8 mouse cellular contexts compared by ENCODE assay signal in genomic region chr2:102658661-102659520, GRCm38 (mm10). TPM values are rescaled to one million over a fixed set of nuclear protein-coding genes. Genes with fewer than 3 reads are reported as not detected.
DNase-seq lines count a peak whose midpoint lies in the region; ATAC-seq and TF ChIP-seq lines count a peak whose summit lies in the region.

No protein-coding gene starts in this region.

- peak overlapping the region; percentile 42 for H3K9ac ChIP-seq in ES-Bruce4 (ENCODE audit: low read depth, poor library complexity, severe bottlenecking)
- H3K9ac ChIP-seq in embryonic facial prominence, embryonic 14.5 days (ENCODE audit: low read depth, low read length) = peak overlapping the region; percentile 64

- no peak overlapping the region for H3K27ac ChIP-seq in ES-Bruce4 (ENCODE audit: insufficient read depth, low read length)
- no peak overlapping the region for H3K27ac ChIP-seq in embryonic facial prominence, embryonic 14.5 days (replicated peaks; ENCODE audit: low read depth, low read length)
- H3K27ac ChIP-seq in left cerebral cortex, adult 2 months = peak overlapping the region; percentile 97
- peak overlapping the region; percentile 94 for H3K27ac ChIP-seq in midbrain, embryonic 10.5 days (replicated peaks)
- no peak overlapping the region for H3K27ac ChIP-seq in small intestine, adult 2 months (ENCODE audit: insufficient read depth, low read depth, low read length)

- peak overlapping the region; percentile 99 for H3K4me2 ChIP-seq in embryonic facial prominence, embryonic 14.5 days (ENCODE audit: low read depth, low read length)

- 1% methylated on average over 43 of the region's 80 CpGs for WGBS in embryonic facial prominence, embryonic 14.5 days
- WGBS in midbrain, embryonic 10.5 days = under 1% methylated on average over 71 of the region's 80 CpGs
- WGBS in small intestine, adult 2 months = under 1% methylated on average over 80 of the region's 80 CpGs

- H3K4me1 ChIP-seq in ES-Bruce4 (ENCODE audit: control insufficient read depth, insufficient read depth, low read length) = no peaks in the 10 kb centered on the region
- peaks cover 11% of the 10 kb centered on the region for H3K4me1 ChIP-seq in embryonic facial prominence, embryonic 14.5 days (ENCODE audit: control insufficient read depth, insufficient read depth, low read length)
- peaks cover 75% of the 10 kb centered on the region for H3K4me1 ChIP-seq in midbrain, embryonic 10.5 days
- H3K4me1 ChIP-seq in small intestine, adult 2 months (ENCODE audit: control insufficient read depth, insufficient read depth, insufficient read length, low read length) = 0 out of 2 replicates have a peak, but pooled peaks cover 6% of the 10 kb centered on the region

- intact Hi-C loops in left cerebral cortex, adult 2 months (cut with DNase I) = loop anchor here (1.0 to 5.0 kb wide), 2 partner anchors 25 to 37 kb away; no protein-coding TSS in a partner anchor

- no peak for TF ChIP-seq EP300 in ES-Bruce4 (IDR thresholded peaks at IDR 0.05; ENCODE audit: insufficient read depth, low read depth, low read length)

- peak overlapping the region; percentile 61 for H3K4me3 ChIP-seq in ES-Bruce4 (ENCODE audit: low read depth, low read length)
- peak overlapping the region; percentile 72 for H3K4me3 ChIP-seq in embryonic facial prominence, embryonic 14.5 days (ENCODE audit: low read depth, low read length)
- peak overlapping the region; percentile 73 for H3K4me3 ChIP-seq in left cerebral cortex, adult 2 months
- H3K4me3 ChIP-seq in midbrain, embryonic 10.5 days = peak overlapping the region; percentile 87
- peak overlapping the region; percentile 51 for H3K4me3 ChIP-seq in small intestine, adult 2 months (ENCODE audit: low read depth, low read length)

- H3K27me3 ChIP-seq in ES-Bruce4 (ENCODE audit: control insufficient read depth, insufficient read depth, low read length, poor library complexity, severe bottlenecking) = peaks cover 14% of the 10 kb centered on the region
- H3K27me3 ChIP-seq in embryonic facial prominence, embryonic 14.5 days (replicated peaks; ENCODE audit: control insufficient read depth, insufficient read depth, low read length) = peaks cover 59% of the 10 kb centered on the region
- peaks cover 33% of the 10 kb centered on the region for H3K27me3 ChIP-seq in midbrain, embryonic 10.5 days (ENCODE audit: low read depth, poor library complexity, severe bottlenecking)
- H3K27me3 ChIP-seq in small intestine, adult 2 months (ENCODE audit: control insufficient read depth, insufficient read depth, low read length) = peaks cover 21% of the 10 kb centered on the region

- peak; percentile 87 for ATAC-seq in embryonic facial prominence, embryonic 14.5 days (ENCODE audit: low read depth)
- peak; percentile 42 to 46; a peak in 2 of 4 replicates for ATAC-seq in hematopoietic stem cell, adult 5-6 weeks (replicated peaks in 1 of 2; ENCODE audit: insufficient read depth in 1 of 2, low FRiP score in 2 of 2, low TSS enrichment in 1 of 2, low read depth in 1 of 2, poor library complexity in 2 of 2, severe bottlenecking in 2 of 2)
- ATAC-seq in megakaryocyte-erythroid progenitor cell, adult 5-6 weeks (replicated peaks; ENCODE audit: low FRiP score, low TSS enrichment, poor library complexity, severe bottlenecking) = no peak

- TF ChIP-seq CTCF in ES-Bruce4 (IDR thresholded peaks at IDR 0.05; ENCODE audit: low read depth, low read length) = no peak
- TF ChIP-seq CTCF in left cerebral cortex, adult 2 months (IDR thresholded peaks at IDR 0.05) = peak; percentile 12
- TF ChIP-seq CTCF in small intestine, adult 2 months (IDR thresholded peaks at IDR 0.05; ENCODE audit: extremely low read depth, insufficient read length, insufficient replicate concordance, low read depth, low read length) = no peak

- H3K36me3 ChIP-seq in ES-Bruce4 (ENCODE audit: control insufficient read depth, insufficient read depth, low read length, poor library complexity, severe bottlenecking) = no peaks in the 10 kb centered on the region
- no peaks in the 10 kb centered on the region for H3K36me3 ChIP-seq in embryonic facial prominence, embryonic 14.5 days (ENCODE audit: control insufficient read depth, insufficient read depth, low read length)
- H3K36me3 ChIP-seq in midbrain, embryonic 10.5 days = no peaks in the 10 kb centered on the region
- H3K36me3 ChIP-seq in small intestine, adult 2 months (ENCODE audit: control insufficient read depth, insufficient read depth, low read length) = no peaks in the 10 kb centered on the region

- TF ChIP-seq POLR2A in ES-Bruce4 (IDR thresholded peaks at IDR 0.05; ENCODE audit: insufficient read depth, low read length) = no peak
- no peak for TF ChIP-seq POLR2A in small intestine, adult 2 months (IDR thresholded peaks at IDR 0.05; ENCODE audit: low read depth, low read length)

- DNase-seq in adrenal gland, postnatal 25 days = peak; percentile 46
- peak; percentile 75 for DNase-seq in embryonic facial prominence, embryonic 14.5 days (ENCODE audit: low spot score)
- peak; percentile 75 to 76 for DNase-seq in left cerebral cortex, adult 2 months (ENCODE audit: extremely low spot score in 1 of 2, low spot score in 2 of 2)
- peak; percentile 72 for DNase-seq in midbrain, embryonic 10.5 days (ENCODE audit: low spot score)

- no peaks in the 10 kb centered on the region for H3K9me3 ChIP-seq in ES-Bruce4 (replicated peaks; ENCODE audit: control insufficient read depth, insufficient read depth, low read length, poor library complexity, severe bottlenecking)
- no peaks in the 10 kb centered on the region for H3K9me3 ChIP-seq in embryonic facial prominence, embryonic 14.5 days (ENCODE audit: control insufficient read depth, low read length)
- H3K9me3 ChIP-seq in midbrain, embryonic 10.5 days (replicated peaks) = no peaks in the 10 kb centered on the region

RNA-seq across cellular contexts. Expression of gene Slc1a2, which starts 0.4 kb away (rescaled TPM):
- 0.09 and 1.3 TPM in 2 replicates for polyA plus RNA-seq in ES-Bruce4 (2011; ENCODE audit: insufficient read depth, insufficient read length, low read depth, missing spikeins)
- total RNA-seq in adrenal gland, postnatal 25 days (2021) = 0.06 and 0.67 TPM in 2 replicates
- 1.4 and 2.2 TPM in 2 replicates for polyA plus RNA-seq in embryonic facial prominence, embryonic 14.5 days (2014; fragmentation: Nextera tagmentation; extraction: Ambion mirVana)
- not detected in 2 replicates for total RNA-seq in hematopoietic stem cell, adult 5-6 weeks (2017)
- total RNA-seq in left cerebral cortex, adult 2 months (2021) = 1,000 to 10,000 TPM; 1,660 to 1,742 TPM
- 7.9 and 11.4 TPM in 2 replicates for polyA plus RNA-seq in midbrain, embryonic 10.5 days (2016; fragmentation: Nextera tagmentation; extraction: Ambion mirVana)
- polyA plus RNA-seq in small intestine, adult 2 months (2012; rRNA removed) = 0.25 and 1.1 TPM in 2 replicates
- total RNA-seq in megakaryocyte-erythroid progenitor cell, adult 5-6 weeks (2014; fragmentation: Nextera tagmentation) = not detected in 2 replicates
- not detected in 2 replicates for total RNA-seq in megakaryocyte-erythroid progenitor cell, adult 5-6 weeks (2017)

Comparison
In these comparisons a context has a peak if more than half of its experiments do, and no peak if none do; other contexts are left out.
1. H3K27ac ChIP-seq: peak in left cerebral cortex, adult 2 months (single experiment) and midbrain, embryonic 10.5 days (single experiment); none in ES-Bruce4 (single experiment), embryonic facial prominence, embryonic 14.5 days (single experiment) and small intestine, adult 2 months (single experiment).
2. RNA of gene Slc1a2, which starts 0.4 kb away (total RNA-seq): 1,660 to 1,742 TPM in left cerebral cortex, adult 2 months; 0.06 to 0.67 TPM in adrenal gland, postnatal 25 days, not detected in hematopoietic stem cell, adult 5-6 weeks and not detected in megakaryocyte-erythroid progenitor cell, adult 5-6 weeks; every median in the first group is over 100 times any median in the second.
3. Peak in every context shown above with its lines, with median percentiles within 50 percentile points of each other: H3K4me3 ChIP-seq and DNase-seq.